Mouse (Mus musculus) gastrocnemius, postnatal 10 days (tissue): ENCODE measurements around the gene Ate1. TPM values are rescaled to one million over a fixed set of nuclear protein-coding genes. Genes with fewer than 3 reads are reported as not detected.
"Not testable (repeated sequence)": the region's sequence is repeated elsewhere in the genome, so short reads cannot be mapped to it uniquely, and the experiment has no call there.

Experiments
- DNase-seq: peaks from one replicate; pipeline ENCODE4 v3.0.0; 2021; ENCODE audit warnings: mixed read lengths
- total RNA-seq, 2 experiments: library from RNA; stranded (reverse); gene quantifications; 2 replicates each; pipeline ENCODE4 v1.2.3; 2021

Gene Ate1
- total RNA-seq, 2 experiments from 2014 or later, result 27.2 to 31.6 TPM

DNA sequence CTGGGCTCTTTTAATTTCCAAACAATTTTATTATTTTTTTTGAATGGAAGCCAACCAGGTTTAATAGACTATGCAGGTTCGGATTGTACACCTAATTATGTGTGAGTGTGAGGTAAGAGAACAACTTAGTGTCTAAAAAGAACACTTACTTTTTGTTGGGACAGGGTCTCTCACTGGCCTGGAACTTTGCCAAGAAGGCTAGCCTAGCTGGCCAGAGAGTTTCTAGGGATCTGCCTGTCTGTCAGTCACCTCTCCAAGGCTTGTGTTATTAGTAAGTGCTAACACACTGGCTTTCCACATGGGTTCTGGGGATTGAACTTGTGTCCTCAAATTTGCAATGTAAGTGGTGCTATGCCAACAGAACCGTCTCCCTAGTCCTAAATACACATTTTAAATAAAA is 116.8 kb downstream of the Ate1 start:
- DNase-seq, result no peak

DNA sequence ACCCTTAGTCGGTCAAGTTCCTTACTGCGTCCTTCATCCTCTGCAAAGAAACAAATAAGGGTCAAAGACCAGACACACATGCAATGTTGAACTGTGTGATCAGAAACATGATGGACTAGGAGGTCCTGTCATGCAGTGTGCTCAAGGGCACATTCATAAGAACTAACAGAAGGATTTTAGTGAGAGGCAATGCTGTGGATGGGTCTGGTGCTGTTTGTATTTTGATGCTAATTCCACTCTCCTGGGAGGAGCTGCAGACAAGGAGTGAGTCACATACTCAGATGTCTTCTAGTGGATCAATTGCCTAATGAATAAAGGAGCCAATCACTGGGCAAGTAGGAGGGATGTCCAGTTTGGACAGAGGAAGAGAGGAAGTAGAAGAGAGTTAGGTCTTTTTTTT is 125.5 kb downstream of the Ate1 start:
- DNase-seq, result no peak

DNA sequence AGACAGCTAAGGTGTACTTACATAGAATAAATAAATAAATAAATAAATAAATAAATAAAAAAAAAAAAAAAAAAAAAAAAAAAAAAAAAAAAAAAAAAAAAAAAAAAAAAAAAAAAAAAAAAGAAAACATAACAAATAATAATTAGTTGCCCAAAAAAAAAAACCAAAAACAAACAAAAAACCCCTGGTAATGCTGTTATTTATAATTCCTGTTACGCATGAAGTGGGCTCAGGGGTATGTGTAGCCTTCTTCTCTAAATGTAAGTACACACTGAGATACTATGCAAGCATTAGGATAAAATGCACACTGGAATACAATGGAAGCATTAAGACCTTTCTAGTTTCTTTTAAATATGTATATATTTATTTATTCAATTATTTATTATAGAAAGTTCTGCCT is 130.1 kb downstream of the Ate1 start:
- DNase-seq, result not testable (repeated sequence)

DNA sequence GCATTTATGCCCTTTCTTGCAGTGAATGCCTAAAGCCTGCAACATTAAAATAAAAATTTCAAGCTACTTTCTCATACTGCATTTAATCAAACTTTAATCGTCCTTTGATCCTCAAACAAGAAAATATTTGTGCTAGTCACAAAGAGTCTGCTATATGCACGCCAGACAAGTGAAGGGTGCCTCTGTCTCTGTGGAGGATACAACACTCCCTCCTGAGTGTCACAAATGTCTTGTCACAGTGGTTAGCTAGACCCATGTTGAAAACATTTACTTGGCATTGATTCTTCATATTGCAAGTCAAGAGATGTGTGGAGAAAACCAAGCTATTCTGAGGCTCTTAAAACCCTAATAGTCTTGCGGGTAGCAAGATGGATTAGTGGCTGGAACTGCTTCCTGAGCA is 133.9 kb downstream of the Ate1 start:
- DNase-seq, result no peak

DNA sequence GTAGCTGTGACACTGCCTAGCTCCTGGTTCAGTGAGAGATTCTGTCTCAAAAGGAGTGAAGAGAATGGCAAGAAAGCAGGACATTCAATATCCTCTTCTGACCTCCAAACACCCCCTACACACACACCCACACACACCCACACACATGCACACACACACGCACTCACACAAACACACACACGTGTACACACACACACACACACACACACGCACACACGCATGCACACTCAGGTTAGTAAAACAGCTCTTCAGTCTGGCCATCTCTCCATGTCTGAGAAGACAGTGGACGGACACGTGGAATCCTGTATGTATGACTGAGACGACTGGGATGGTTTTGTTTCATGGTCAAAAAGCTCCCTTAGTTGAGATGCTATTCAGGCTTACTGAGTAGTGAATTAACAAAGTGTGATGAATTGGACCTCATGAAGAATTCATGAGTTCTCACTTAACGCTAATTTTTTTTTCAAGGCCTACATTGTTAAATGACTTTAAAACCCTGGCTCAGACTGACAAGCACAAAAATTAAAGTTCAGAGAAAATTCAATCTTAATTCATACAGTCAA is 134.4 kb downstream of the Ate1 start:
- DNase-seq, result no peak

DNA sequence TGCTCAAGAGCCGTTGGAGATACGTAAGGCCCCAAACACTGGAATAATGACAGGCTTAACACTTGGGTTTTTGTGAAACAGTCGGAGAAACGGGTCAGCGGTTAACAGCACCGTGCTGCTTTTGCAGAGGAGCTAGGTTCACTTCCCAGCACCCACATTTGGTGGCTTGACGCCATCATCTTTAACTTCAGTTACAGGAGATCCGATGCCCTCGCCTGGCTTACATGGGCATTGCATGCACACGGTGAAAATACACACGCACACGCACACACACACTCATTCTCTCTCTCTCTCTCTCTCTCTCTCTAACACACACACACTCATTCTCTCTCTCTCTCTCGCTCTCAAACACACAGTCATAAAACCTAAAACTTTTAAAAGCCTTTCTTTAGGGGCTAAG is 138.0 kb downstream of the Ate1 start:
- no peak for DNase-seq

DNA sequence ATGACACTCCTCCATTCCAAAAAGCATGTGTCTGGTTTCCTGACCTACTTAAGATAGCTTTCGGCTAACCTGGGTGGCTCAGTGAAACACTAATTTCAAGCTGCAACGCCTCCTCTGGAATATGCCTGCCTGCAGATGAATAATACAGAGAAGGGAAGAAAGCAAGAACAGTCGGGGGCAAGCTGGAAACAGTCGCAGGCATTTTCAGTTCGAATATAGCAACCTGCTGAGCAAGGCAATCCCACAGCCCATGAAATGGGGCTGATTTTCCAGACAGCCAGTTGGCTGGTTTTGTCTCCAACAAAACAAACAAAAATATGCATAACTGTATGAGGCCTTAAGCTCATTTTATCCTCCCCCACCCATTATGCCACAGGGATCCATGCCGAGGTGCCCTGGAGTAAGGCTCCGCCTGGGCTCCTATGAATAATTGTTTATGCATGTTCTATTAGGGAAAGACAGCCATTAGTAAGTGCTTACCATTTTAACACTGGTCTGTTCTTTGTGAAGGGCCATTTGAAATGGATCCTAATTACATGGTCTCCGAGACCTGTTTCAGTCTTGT is 138.7 kb downstream of the Ate1 start:
- no peak for DNase-seq

DNA sequence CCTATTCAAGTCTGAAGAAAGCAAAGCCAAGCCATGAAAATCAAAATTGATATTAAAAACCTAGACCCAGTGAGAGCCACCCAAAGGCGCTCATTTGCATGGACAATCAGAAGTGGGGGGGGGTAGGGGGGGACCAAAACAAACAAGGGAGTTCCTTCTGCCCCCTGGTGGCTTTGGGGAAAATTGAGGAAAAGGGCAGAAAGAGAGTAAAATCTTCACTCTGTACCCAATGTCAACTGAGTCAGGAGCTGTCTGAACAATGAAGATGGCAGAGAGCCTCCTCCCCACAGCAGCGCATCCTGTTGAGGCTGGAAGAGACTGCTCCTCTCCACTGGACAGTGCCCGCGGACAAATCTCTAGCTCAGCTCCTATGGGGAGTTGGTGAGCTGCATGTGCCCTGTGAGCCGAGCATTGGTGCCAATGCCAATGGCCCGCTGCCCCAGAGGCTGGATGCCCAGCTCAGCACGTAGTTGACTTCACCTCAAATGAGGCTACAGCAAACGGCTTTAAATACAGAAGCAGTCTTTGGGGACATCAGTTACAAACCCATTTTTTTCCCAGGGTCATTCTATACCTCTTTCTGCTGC is 139.3 kb downstream of the Ate1 start:
- DNase-seq, result peak; percentile 37

DNA sequence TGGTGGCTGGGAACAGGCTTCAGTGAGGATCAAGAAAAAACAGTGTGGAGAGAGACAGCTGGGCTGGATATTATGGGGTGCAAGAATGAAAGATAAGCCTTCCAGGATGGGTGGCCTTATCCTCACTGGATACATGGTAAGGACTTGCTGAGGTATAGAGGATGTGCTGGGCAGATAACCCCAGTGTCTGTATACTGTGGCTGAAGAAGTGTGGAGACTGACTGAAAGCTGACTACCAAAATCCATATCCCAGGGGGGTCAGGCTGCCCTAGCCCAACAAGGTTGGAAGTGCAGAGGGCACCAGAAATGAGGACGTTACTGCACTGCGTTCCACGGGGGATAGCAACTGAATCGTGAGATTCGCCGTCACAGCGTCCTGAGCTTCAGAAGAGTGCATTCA is 139.8 kb downstream of the Ate1 start:
- no peak for DNase-seq

DNA sequence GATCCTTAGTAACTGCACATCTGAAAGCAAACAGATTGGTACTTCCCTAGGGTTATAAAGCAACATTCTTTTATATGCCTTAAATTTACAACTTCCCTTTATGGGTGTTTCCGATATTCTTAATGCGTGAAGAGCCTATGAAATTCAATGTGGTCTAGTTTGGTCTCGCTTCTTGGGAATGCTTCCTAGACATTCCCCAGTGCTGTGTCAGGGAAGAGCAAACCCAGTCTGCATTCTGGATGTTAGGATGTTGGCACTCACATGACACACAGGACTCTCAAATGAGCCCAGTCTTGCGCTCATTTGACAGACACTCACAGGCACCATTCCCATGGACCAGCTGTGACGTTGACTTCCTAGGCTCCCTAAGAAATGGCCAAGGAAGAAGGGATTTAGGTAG is 140.3 kb downstream of the Ate1 start:
- DNase-seq, result no peak

DNA sequence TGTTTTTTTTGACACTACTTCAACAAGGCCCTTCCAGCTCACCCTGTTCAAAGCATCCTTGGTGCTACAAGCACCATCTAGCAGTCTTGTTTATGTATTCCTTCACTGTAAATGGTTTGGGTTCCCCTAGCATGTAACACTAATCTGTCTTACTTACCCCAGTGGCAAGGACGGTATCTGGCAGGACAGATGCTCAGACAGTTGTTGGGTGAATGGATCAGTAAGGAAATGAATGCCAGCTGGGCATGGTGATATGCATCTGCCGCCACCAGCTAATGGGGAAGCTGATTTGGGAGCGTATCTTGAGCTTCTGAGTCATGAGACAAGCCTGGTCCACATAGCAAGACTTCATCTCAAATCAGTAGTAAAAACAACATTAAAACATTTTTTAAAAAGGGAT is 141.9 kb downstream of the Ate1 start:
- DNase-seq, result no peak

DNA sequence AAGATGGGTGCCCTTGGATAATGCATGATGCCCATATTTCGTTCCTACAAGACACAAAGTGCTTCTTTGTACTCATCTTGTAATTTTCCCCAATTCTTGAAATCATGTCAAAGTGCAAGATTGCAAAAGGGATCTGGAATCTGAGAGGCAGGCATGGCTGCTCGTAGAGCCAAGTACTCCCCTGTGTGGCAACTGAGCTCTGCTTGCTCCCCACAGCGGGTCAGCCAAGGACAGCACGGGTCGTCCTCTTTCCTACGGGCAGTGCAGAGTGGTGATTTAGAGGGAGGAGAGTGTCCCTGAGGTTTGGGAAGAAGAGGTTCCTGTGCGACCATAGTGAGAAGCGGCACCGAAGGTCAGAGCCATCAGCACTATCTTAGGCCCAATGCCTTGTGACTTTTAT is 145.9 kb downstream of the Ate1 start:
- no peak for DNase-seq

DNA sequence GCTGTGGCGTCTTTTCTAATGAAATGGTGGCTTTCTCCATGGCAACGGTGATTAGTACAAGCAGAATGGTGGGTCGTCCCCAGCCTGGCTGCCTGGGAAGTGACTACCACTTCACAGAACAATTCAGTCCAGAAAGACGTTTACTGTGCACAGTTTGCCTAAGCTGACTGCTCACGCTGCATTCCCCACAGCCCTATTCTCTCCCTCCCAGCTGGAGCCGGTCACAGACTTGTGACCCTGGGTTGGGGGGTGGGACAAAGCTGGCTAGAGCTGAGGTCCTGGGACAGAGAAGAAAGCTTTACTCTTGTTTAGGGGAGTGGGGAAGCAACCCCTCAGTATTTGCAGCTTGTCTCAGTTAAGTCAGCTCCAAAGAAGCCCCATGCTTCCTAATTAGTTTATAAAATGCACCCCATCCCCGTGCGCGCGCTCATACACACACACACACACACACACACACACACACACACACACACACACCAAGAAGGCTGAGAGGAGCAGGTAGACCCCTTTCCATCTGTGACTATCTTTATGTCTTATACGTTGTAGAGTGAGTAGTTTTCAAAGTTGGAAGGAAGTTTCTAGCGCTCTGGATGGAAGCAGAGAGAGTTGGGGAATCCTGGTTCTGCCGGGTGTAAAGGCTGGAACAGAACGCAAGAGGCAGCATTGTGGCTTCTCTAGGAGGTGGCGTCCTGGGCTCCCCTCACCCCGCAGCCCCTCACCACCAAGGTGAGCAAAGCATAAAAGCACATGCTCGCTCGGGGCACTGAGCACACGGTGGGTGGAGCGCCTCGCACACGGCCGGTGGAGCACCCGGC is 151.1 kb downstream of the Ate1 start:
- no peak for DNase-seq

DNA sequence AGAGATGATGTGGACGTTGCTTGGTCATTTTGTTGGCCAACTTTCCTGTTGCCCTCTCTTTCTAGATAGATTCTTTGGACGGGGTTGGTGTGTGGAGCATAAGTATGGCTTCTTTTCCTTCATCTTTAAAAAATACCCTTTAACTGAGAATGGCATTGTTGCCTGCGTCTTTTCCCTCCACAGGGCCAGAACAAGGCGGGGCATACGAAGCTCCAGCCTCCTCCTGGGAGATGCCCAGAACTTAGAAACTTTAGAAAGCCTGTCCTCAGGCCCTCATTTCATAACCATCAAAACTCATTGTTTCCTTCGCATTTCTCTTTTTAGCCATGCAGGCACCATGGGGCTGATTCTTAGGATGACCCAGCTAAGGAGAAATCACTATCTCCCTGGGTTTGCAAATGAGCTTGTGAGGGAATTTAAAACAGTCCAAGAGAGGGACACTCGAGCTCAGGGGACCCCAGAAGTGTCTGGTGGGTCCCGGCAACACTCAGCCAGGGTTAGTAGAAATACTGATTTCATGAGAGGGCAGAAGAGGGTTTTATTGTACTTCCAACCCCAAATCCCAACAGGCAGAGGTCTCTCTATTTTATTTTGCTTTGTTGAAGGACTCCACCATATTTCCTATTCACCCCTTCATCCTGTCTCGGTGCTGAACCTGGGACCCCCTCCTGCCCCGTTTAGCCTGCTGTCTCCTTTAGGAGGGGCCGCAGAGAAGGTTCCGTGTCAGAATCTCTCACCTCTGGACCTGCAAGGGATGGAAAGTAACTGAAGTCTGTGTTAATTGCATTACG is 151.9 kb downstream of the Ate1 start:
- no peak for DNase-seq

DNA sequence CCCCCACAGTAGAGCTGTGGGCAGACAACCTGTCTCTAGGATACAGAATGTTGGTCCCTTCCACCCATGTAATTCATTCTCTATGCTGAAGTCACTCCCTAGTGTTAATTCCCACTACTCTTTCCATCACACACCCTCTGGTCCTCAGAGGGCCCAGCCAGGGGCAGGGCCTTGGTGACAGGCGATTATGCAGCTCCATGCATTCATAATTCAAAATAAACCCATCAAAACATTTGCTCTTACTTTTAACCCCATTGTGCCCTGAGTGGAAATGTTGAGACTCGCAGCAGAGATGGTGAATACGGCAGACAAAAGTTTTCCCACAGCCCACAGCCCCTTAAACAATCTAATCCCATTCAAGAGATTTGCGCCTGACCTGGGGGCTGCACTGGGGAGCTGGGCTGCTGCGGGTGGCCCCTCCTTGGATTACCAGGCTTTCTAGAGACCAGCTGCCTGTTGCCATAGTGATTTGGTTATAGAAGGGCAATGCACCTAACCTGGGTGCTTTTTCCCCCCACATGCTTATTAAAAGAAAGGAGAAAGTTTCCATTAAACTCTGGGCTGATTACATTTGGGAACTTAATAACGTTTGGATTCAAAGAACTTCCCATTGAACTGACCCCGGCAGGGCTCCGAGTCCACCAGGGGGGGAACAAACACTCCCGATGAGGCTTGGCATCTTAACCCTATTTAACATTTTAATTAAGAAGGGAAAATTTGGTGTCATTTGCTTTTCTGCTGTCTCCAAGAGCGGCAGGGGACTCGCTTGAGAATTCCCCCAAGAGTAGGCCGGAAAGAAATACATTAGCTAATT is 152.7 kb downstream of the Ate1 start:
- DNase-seq, result no peak

DNA sequence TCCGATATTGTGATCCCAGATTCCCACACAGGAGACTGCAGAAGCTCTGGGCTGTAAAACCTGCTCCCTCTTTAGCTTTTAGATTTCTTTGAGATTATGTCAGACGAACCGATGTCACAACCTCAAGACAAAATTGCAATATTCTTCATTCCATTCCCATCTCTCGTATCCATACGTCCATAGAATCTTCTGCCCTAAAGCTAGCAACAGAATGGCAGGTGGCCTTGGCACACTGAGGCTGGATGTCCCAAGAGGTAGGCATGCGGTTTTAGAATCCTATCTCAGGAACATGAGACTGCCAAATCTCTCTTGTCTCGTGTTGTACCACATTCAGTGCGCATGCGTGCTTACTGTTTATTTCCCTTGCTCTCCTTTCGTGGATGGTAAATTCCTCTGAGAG is 154.5 kb downstream of the Ate1 start:
- no peak for DNase-seq

Other genes starting within 250 kb of the Ate1 start
- gene Nsmce4a, start 52.7 kb upstream of the Ate1 start, total RNA-seq, result 10 to 100 TPM; 36.7 to 39.1 TPM
- 100 to 1,000 TPM; 187 to 199 TPM for gene Tacc2, start 57.1 kb upstream of the Ate1 start, total RNA-seq